Mouse (Mus musculus): ENCODE measurements around the gene Pip5k1b. TPM values are rescaled to one million over a fixed set of nuclear protein-coding genes. Genes with fewer than 3 reads are reported as not detected.

Gene Pip5k1b
- polyA plus RNA-seq, 1 experiment from 2014 or later = 0.11 TPM

GRCm38 (mm10) chr19:24352298-24352959 lies 203.2 kb downstream of the Pip5k1b start:
- 97% methylated on average over 5 of the region's 5 CpGs for WGBS (ENCODE audit: missing documents)
- no peaks in the 10 kb centered on the region for H3K36me3 ChIP-seq (ENCODE audit: inconsistent target)

GRCm38 (mm10) chr19:24344501-24344900 lies 211.2 kb downstream of the Pip5k1b start:
- Histone ChIP-seq H3K36me3 (ENCODE audit: inconsistent target) (no peaks in the 10 kb centered on the region), H3K79me2 (ENCODE audit: inconsistent target) (no peaks in the 10 kb centered on the region), H3K4me3 (ENCODE audit: inconsistent target) (no peak overlapping the region), H3K27ac (no peak overlapping the region)
- 93% methylated on average over 8 of the region's 8 CpGs for WGBS (ENCODE audit: missing documents)

More at GRCm38 (mm10) chr19:24352298-24352959, 203.2 kb downstream of the Pip5k1b start:
- H3K4me3 ChIP-seq (ENCODE audit: inconsistent target) = no peak overlapping the region
- H3K27ac ChIP-seq = no peak overlapping the region
- H3K79me2 ChIP-seq (ENCODE audit: inconsistent target) = no peaks in the 10 kb centered on the region

GRCm38 (mm10) chr19:24342786-24343185 lies 212.9 kb downstream of the Pip5k1b start:
- Histone ChIP-seq H3K27ac (no peak overlapping the region), H3K4me3 (ENCODE audit: inconsistent target) (no peak overlapping the region), H3K79me2 (ENCODE audit: inconsistent target) (no peaks in the 10 kb centered on the region), H3K36me3 (ENCODE audit: inconsistent target) (no peaks in the 10 kb centered on the region)
- WGBS (ENCODE audit: missing documents) = 93% methylated on average over 5 of the region's 5 CpGs

- Histone ChIP-seq H3K27ac (no peak overlapping the region), H3K4me3 (ENCODE audit: inconsistent target) (no peak overlapping the region), H3K36me3 (ENCODE audit: inconsistent target) (no peaks in the 10 kb centered on the region), H3K79me2 (ENCODE audit: inconsistent target) (no peaks in the 10 kb centered on the region)
- WGBS (ENCODE audit: missing documents) = 51% methylated on average over 12 of the region's 12 CpGs
These were observed 219.1 kb downstream of the Pip5k1b start for GRCm38 (mm10) chr19:24336370-24337076.

GRCm38 (mm10) chr19:24335611-24336343 lies 219.9 kb downstream of the Pip5k1b start:
- Histone ChIP-seq H3K79me2 (ENCODE audit: inconsistent target) (no peaks in the 10 kb centered on the region), H3K36me3 (ENCODE audit: inconsistent target) (no peaks in the 10 kb centered on the region), H3K27ac (no peak overlapping the region), H3K4me3 (ENCODE audit: inconsistent target) (no peak overlapping the region)
- 93% methylated on average over 4 of the region's 4 CpGs for WGBS (ENCODE audit: missing documents)

- 95% methylated on average over 5 of the region's 5 CpGs for WGBS (ENCODE audit: missing documents)
- Histone ChIP-seq H3K36me3 (ENCODE audit: inconsistent target) (no peaks in the 10 kb centered on the region), H3K27ac (no peak overlapping the region), H3K79me2 (ENCODE audit: inconsistent target) (no peaks in the 10 kb centered on the region), H3K4me3 (ENCODE audit: inconsistent target) (no peak overlapping the region)
These were observed 222.7 kb downstream of the Pip5k1b start for GRCm38 (mm10) chr19:24332956-24333355.

- Histone ChIP-seq H3K27ac (no peak overlapping the region), H3K36me3 (ENCODE audit: inconsistent target) (no peaks in the 10 kb centered on the region), H3K4me3 (ENCODE audit: inconsistent target) (no peak overlapping the region), H3K79me2 (ENCODE audit: inconsistent target) (no peaks in the 10 kb centered on the region)
- 17% methylated on average over 2 of the region's 2 CpGs for WGBS (ENCODE audit: missing documents)
These were observed 224.4 kb downstream of the Pip5k1b start for GRCm38 (mm10) chr19:24331274-24331673.

GRCm38 (mm10) chr19:24330366-24330765 lies 225.3 kb downstream of the Pip5k1b start:
- Histone ChIP-seq H3K27ac (no peak overlapping the region), H3K36me3 (ENCODE audit: inconsistent target) (no peaks in the 10 kb centered on the region), H3K4me3 (ENCODE audit: inconsistent target) (no peak overlapping the region), H3K79me2 (ENCODE audit: inconsistent target) (no peaks in the 10 kb centered on the region)
- WGBS (ENCODE audit: missing documents) = 79% methylated on average over 2 of the region's 2 CpGs

- Histone ChIP-seq H3K27ac (no peak overlapping the region), H3K36me3 (ENCODE audit: inconsistent target) (no peaks in the 10 kb centered on the region), H3K79me2 (ENCODE audit: inconsistent target) (no peaks in the 10 kb centered on the region), H3K4me3 (ENCODE audit: inconsistent target) (no peak overlapping the region)
- WGBS (ENCODE audit: missing documents) = 86% methylated on average over 2 of the region's 2 CpGs
These were observed 227.8 kb downstream of the Pip5k1b start for GRCm38 (mm10) chr19:24327921-24328320.

GRCm38 (mm10) chr19:24326969-24327368 lies 228.7 kb downstream of the Pip5k1b start:
- 100% methylated on average over 1 of the region's 1 CpGs for WGBS (ENCODE audit: missing documents)
- Histone ChIP-seq H3K79me2 (ENCODE audit: inconsistent target) (no peaks in the 10 kb centered on the region), H3K36me3 (ENCODE audit: inconsistent target) (no peaks in the 10 kb centered on the region), H3K4me3 (ENCODE audit: inconsistent target) (no peak overlapping the region), H3K27ac (no peak overlapping the region)

- no peak overlapping the region for H3K27ac ChIP-seq
These were observed 230.0 kb downstream of the Pip5k1b start for GRCm38 (mm10) chr19:24325692-24326091.

GRCm38 (mm10) chr19:24323841-24324613 lies 231.6 kb downstream of the Pip5k1b start:
- 89% methylated on average over 10 of the region's 10 CpGs for WGBS (ENCODE audit: missing documents)
- H3K36me3 ChIP-seq (ENCODE audit: inconsistent target) = no peaks in the 10 kb centered on the region
- no peak overlapping the region for H3K4me3 ChIP-seq (ENCODE audit: inconsistent target)
- no peaks in the 10 kb centered on the region for H3K79me2 ChIP-seq (ENCODE audit: inconsistent target)
- no peak overlapping the region for H3K27ac ChIP-seq

More at GRCm38 (mm10) chr19:24325692-24326091, 230.0 kb downstream of the Pip5k1b start:
- H3K79me2 ChIP-seq (ENCODE audit: inconsistent target) = no peaks in the 10 kb centered on the region
- WGBS (ENCODE audit: missing documents) = 83% methylated on average over 6 of the region's 6 CpGs
- H3K36me3 ChIP-seq (ENCODE audit: inconsistent target) = no peaks in the 10 kb centered on the region
- H3K4me3 ChIP-seq (ENCODE audit: inconsistent target) = no peak overlapping the region

GRCm38 (mm10) chr19:24321900-24322311 lies 233.8 kb downstream of the Pip5k1b start:
- 90% methylated on average over 8 of the region's 8 CpGs for WGBS (ENCODE audit: missing documents)
- H3K79me2 ChIP-seq (ENCODE audit: inconsistent target) = no peaks in the 10 kb centered on the region
- H3K27ac ChIP-seq = no peak overlapping the region
- H3K36me3 ChIP-seq (ENCODE audit: inconsistent target) = no peaks in the 10 kb centered on the region
- no peak overlapping the region for H3K4me3 ChIP-seq (ENCODE audit: inconsistent target)

- Histone ChIP-seq H3K4me3 (ENCODE audit: inconsistent target) (no peak overlapping the region), H3K79me2 (ENCODE audit: inconsistent target) (no peaks in the 10 kb centered on the region), H3K36me3 (ENCODE audit: inconsistent target) (no peaks in the 10 kb centered on the region), H3K27ac (no peak overlapping the region)
- WGBS (ENCODE audit: missing documents) = 89% methylated on average over 6 of the region's 6 CpGs
These were observed 234.3 kb downstream of the Pip5k1b start for GRCm38 (mm10) chr19:24321211-24321899.
